Mouse (Mus musculus): ENCODE measurements around the gene Smg8. TPM values are rescaled to one million over a fixed set of nuclear protein-coding genes. Genes with fewer than 3 reads are reported as not detected.
A peak's percentile ranks its signal among the peaks of the same experiment; 100 is the strongest.

Gene Smg8
- polyA plus RNA-seq, 1 experiment from 2014 or later: 14.0 TPM

DNA sequence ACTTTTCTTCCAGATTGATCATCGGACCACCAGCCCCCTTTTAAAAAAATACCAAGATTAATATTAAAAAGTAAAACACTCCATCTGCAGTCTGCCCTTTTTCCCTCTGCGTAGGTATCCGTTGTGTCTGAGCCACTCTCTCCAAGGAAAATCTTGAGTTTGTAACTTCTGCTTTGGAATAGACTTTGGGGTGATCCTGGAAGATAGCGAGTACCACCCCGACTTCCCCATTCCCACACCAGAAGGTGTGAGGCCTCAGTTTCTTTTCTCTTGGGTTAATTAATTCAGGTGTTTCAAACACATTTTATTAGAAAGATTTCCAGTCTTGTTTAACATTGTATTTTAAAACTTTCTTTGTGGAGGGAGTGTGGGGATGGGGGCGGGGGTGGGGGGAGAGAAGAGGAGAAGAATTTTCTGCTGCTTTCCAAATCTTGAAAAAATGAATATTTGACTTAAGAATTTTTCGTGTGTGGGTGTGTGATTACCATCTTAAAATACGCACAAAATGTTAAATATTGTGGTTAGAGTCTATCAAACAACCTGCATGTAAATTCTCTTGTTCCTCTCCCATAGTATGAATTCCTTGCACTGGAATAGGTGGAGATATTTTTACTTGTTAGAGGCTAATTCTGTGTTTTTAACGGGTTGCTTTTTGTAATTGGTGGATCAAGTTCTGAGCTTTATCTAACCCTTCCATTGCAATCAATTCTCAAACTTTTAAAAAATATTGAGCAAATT is 23.8 kb upstream of the Smg8 start:
- 4% methylated on average over 9 of the region's 9 CpGs for WGBS
- H3K4me1 ChIP-seq (ENCODE audit: control insufficient read depth in 2 of 2, insufficient read depth in 2 of 2, low read length in 2 of 2): peaks cover 0 to 14% of the 10 kb centered on the region in 2 experiments; a peak in 2 of 4 replicates
- H3K9ac ChIP-seq (ENCODE audit: low read length): peak overlapping the region; percentile 86
- ATAC-seq (ENCODE audit: insufficient number of reproducible peaks, insufficient read depth, low FRiP score, low read depth): no peak
- no peaks in the 10 kb centered on the region for H3K9me3 ChIP-seq (ENCODE audit: control insufficient read depth, low read length)
- H3K4me2 ChIP-seq (ENCODE audit: low read length): peak overlapping the region; percentile 75
- peak overlapping the region; percentile 75 to 87 for H3K4me3 ChIP-seq (ENCODE audit: control insufficient read depth in 1 of 2, insufficient read depth in 1 of 2, low read depth in 1 of 2, low read length in 2 of 2)
- H3K27me3 ChIP-seq (ENCODE audit: control insufficient read depth, insufficient read depth, low read length): no peaks in the 10 kb centered on the region
- H3K27ac ChIP-seq (replicated peaks in 1 of 2; ENCODE audit: control insufficient read depth in 1 of 2, insufficient read depth in 1 of 2, low read depth in 2 of 2, low read length in 2 of 2): peak overlapping the region; percentile 93 to 97; a peak in 3 of 4 replicates
- H3K36me3 ChIP-seq (ENCODE audit: control insufficient read depth, insufficient read depth, low read length): peaks cover 43% of the 10 kb centered on the region

DNA sequence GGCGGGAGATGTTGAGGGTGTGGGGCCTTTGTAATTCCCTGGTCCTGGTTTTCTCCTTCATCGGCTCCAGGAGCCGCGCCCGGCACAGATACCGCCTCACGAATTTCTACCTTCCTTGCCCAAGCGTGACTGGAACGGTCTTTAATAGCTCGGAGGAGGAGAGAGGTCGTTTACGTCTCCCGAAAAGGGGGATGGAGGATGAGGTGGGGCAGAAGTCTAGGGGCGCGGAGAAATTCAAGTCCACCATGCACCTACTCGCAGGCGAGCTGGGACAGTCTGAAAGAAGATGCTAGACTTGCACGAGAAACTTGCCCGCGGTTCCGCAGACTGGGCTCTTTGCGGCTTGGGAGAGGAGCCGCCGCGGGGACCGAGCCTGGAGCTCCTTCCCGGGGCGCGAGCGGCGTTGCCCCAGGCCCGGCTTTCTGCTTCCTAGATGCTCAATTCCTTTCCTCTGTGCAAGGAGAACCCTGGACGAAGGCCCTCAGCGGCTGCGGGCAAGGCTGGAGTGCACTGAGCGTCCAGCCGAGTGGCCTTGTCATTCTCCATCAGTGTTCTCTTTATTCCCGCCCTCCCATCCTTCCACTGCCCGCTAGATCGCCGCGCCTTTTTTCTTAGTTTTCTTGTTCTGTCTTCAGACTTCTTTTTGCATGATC is 23.1 kb upstream of the Smg8 start:
- no peak for ATAC-seq (ENCODE audit: insufficient number of reproducible peaks, insufficient read depth, low FRiP score, low read depth)
- under 1% methylated on average over 42 of the region's 42 CpGs for WGBS
- Histone ChIP-seq H3K4me3 (ENCODE audit: control insufficient read depth in 1 of 2, insufficient read depth in 1 of 2, low read depth in 1 of 2, low read length in 2 of 2) (peak overlapping the region; percentile 75 to 87), H3K9me3 (ENCODE audit: control insufficient read depth, low read length) (no peaks in the 10 kb centered on the region), H3K27ac (replicated peaks in 1 of 2; ENCODE audit: control insufficient read depth in 1 of 2, insufficient read depth in 1 of 2, low read depth in 2 of 2, low read length in 2 of 2) (peak overlapping the region; percentile 93 to 97), H3K4me2 (ENCODE audit: low read length) (peak overlapping the region; percentile 75), H3K27me3 (ENCODE audit: control insufficient read depth, insufficient read depth, low read length) (no peaks in the 10 kb centered on the region), H3K4me1 (ENCODE audit: control insufficient read depth in 2 of 2, insufficient read depth in 2 of 2, low read length in 2 of 2) (peaks cover 0 to 14% of the 10 kb centered on the region in 2 experiments; a peak in 2 of 4 replicates), H3K36me3 (ENCODE audit: control insufficient read depth, insufficient read depth, low read length) (peaks cover 43% of the 10 kb centered on the region), H3K9ac (ENCODE audit: low read length) (peak overlapping the region; percentile 86)

DNA sequence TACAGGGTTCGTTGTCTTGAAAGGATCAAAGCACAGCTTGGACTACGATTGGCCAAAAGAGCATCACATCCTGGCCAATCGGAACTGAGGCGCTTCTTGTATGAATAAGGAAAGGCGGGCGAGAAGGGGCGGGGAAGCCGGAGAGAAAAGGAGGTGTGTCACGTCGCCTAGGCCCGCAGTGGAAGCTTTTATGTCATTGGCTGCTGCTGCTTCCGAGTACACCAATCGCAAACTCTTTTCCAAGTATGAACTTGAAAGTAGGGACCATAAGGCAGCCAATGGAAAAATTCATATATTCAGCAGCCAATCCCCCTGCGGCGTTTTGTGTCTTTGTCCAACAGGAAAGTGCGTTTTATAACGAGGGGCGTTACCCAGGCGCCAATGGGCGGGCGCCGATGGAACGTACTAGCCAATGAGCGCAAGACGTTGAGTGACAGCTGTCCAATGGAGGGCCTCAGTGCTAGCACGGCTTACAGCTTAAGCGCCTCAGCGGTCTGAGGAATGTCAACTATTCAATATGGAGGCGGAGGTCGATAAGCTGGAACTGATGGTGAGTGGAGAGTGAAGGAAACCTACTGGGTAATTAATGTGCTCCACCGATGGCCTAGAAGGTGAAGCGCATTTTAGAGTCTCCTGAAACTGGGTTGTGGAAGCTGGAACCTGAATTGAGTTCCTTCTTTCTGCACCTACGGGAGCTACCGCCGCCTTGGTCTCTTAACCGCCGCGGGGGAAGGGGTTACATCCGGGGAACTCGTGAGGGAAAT is 22.4 kb upstream of the Smg8 start, which contains the start of gene Ska2:
Gene Ska2, plus strand, starts transcription at position 480 of the 764 bp plus-strand sequence.
- Histone ChIP-seq H3K4me3 (ENCODE audit: control insufficient read depth in 1 of 2, insufficient read depth in 1 of 2, low read depth in 1 of 2, low read length in 2 of 2) (peak within 1 kb of the TSS; percentile 75 to 87), H3K9me3 (ENCODE audit: control insufficient read depth, low read length) (no peaks in the 10 kb centered on the region), H3K27ac (replicated peaks in 1 of 2; ENCODE audit: control insufficient read depth in 1 of 2, insufficient read depth in 1 of 2, low read depth in 2 of 2, low read length in 2 of 2) (peak within 1 kb of the TSS; percentile 93 to 97), H3K4me1 (ENCODE audit: control insufficient read depth in 2 of 2, insufficient read depth in 2 of 2, low read length in 2 of 2) (peaks cover 0 to 14% of the 10 kb centered on the region in 2 experiments; a peak in 2 of 4 replicates), H3K9ac (ENCODE audit: low read length) (peak within 1 kb of the TSS; percentile 86), H3K36me3 (ENCODE audit: control insufficient read depth, insufficient read depth, low read length) (peaks cover 43% of the 10 kb centered on the region), H3K4me2 (ENCODE audit: low read length) (peak within 1 kb of the TSS; percentile 75), H3K27me3 (ENCODE audit: control insufficient read depth, insufficient read depth, low read length) (no peaks in the 10 kb centered on the region)
- peak; percentile 99 for ATAC-seq (ENCODE audit: insufficient number of reproducible peaks, insufficient read depth, low FRiP score, low read depth)
- WGBS: under 1% methylated on average over 40 of the region's 40 CpGs

- Histone ChIP-seq H3K4me2 (ENCODE audit: low read length) (peak within 1 kb of the TSS; percentile 75), H3K27ac (replicated peaks in 1 of 2; ENCODE audit: control insufficient read depth in 1 of 2, insufficient read depth in 1 of 2, low read depth in 2 of 2, low read length in 2 of 2) (peak within 1 kb of the TSS; percentile 93 to 97), H3K4me3 (ENCODE audit: control insufficient read depth in 1 of 2, insufficient read depth in 1 of 2, low read depth in 1 of 2, low read length in 2 of 2) (peak within 1 kb of the TSS; percentile 75 to 87), H3K27me3 (ENCODE audit: control insufficient read depth, insufficient read depth, low read length) (no peaks in the 10 kb centered on the region), H3K9me3 (ENCODE audit: control insufficient read depth, low read length) (no peaks in the 10 kb centered on the region), H3K9ac (ENCODE audit: low read length) (peak within 1 kb of the TSS; percentile 86), H3K36me3 (ENCODE audit: control insufficient read depth, insufficient read depth, low read length) (peaks cover 43% of the 10 kb centered on the region), H3K4me1 (ENCODE audit: control insufficient read depth in 2 of 2, insufficient read depth in 2 of 2, low read length in 2 of 2) (peaks cover 0 to 14% of the 10 kb centered on the region in 2 experiments; a peak in 2 of 4 replicates)
- ATAC-seq (ENCODE audit: insufficient number of reproducible peaks, insufficient read depth, low FRiP score, low read depth): no peak
- WGBS: under 1% methylated on average over 14 of the region's 14 CpGs
These were observed 21.8 kb upstream of the Smg8 start, which contains the start of gene Prr11 for GRCm38 (mm10) chr11:87108409-87108754. Gene Prr11, minus strand, starts transcription at chr11:87108708.

DNA sequence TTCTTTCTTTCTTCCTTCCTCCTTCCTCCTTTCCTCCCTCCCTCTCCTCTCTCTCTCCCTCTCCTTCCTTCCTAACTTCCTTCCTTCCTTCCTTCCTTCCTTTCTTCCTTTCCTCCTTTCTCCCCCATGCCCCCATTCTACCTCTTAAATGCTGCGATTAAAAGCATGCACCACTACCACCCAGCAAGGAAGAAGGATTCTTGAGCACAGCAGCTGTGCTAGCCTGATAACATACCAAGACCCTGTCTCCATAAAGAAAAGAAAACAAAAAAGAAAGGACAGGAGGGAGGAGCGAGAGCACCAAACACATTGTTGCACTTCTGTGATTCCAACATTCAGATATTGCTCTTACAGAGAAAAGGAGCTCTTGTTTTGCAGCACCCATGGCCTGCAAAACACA is 568 bp upstream of the Smg8 start:
- Histone ChIP-seq H3K4me2 (ENCODE audit: low read length) (peak overlapping the region; percentile 95), H3K9me3 (ENCODE audit: control insufficient read depth, low read length) (no peaks in the 10 kb centered on the region), H3K4me1 (ENCODE audit: control insufficient read depth in 2 of 2, insufficient read depth in 2 of 2, low read length in 2 of 2) (peaks cover 10 to 19% of the 10 kb centered on the region in 2 experiments), H3K4me3 (ENCODE audit: control insufficient read depth in 1 of 2, insufficient read depth in 1 of 2, low read depth in 1 of 2, low read length in 2 of 2) (peak overlapping the region; percentile 66 to 86; a peak in 3 of 4 replicates), H3K36me3 (ENCODE audit: control insufficient read depth, insufficient read depth, low read length) (peaks cover 59% of the 10 kb centered on the region), H3K9ac (ENCODE audit: low read length) (peak overlapping the region; percentile 92; the same call in 1 of the 2 replicates), H3K27ac (replicated peaks in 1 of 2; ENCODE audit: control insufficient read depth in 1 of 2, insufficient read depth in 1 of 2, low read depth in 2 of 2, low read length in 2 of 2) (peak overlapping the region; percentile 61 to 67; a peak in 2 of 4 replicates), H3K27me3 (ENCODE audit: control insufficient read depth, insufficient read depth, low read length) (no peaks in the 10 kb centered on the region)
- 39% methylated on average over 2 of the region's 2 CpGs for WGBS
- ATAC-seq (ENCODE audit: insufficient number of reproducible peaks, insufficient read depth, low FRiP score, low read depth): no peak

DNA sequence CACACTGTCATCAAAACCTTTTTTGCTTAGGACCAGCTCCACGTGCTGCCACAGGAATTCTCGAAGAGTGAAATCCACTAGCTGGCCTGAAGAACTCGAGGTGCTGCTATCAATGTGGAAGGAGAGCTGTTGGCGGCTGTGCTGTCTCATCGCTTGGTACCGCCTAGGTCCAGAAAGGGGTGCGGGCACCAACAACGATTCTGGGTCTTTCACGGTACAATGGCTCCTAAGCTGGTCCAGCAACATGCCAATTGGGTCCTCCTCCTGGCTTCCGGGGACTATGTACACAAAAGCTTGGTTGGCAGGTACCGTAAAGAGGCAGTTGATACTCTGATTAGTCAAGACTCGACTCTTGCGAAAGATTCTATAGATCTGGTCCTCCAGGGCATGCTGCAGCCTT is 1.1 kb downstream of the Smg8 start:
- Histone ChIP-seq H3K27ac (replicated peaks in 1 of 2; ENCODE audit: control insufficient read depth in 1 of 2, insufficient read depth in 1 of 2, low read depth in 2 of 2, low read length in 2 of 2) (no peak overlapping the region), H3K27me3 (ENCODE audit: control insufficient read depth, insufficient read depth, low read length) (no peaks in the 10 kb centered on the region), H3K4me2 (ENCODE audit: low read length) (peak overlapping the region; percentile 95), H3K9ac (ENCODE audit: low read length) (peak overlapping the region; percentile 92; the same call in 1 of the 2 replicates), H3K36me3 (ENCODE audit: control insufficient read depth, insufficient read depth, low read length) (peaks cover 60% of the 10 kb centered on the region), H3K9me3 (ENCODE audit: control insufficient read depth, low read length) (no peaks in the 10 kb centered on the region), H3K4me3 (ENCODE audit: control insufficient read depth in 1 of 2, insufficient read depth in 1 of 2, low read depth in 1 of 2, low read length in 2 of 2) (peak overlapping the region; percentile 66 to 86; a peak in 3 of 4 replicates), H3K4me1 (ENCODE audit: control insufficient read depth in 2 of 2, insufficient read depth in 2 of 2, low read length in 2 of 2) (peaks cover 10 to 19% of the 10 kb centered on the region in 2 experiments)
- ATAC-seq (ENCODE audit: insufficient number of reproducible peaks, insufficient read depth, low FRiP score, low read depth): no peak
- WGBS: 88% methylated on average over 13 of the region's 13 CpGs

- 80% methylated on average over 1 of the region's 1 CpGs for WGBS
- Histone ChIP-seq H3K36me3 (ENCODE audit: control insufficient read depth, insufficient read depth, low read length) (peaks cover 64% of the 10 kb centered on the region), H3K9ac (ENCODE audit: low read length) (no peak overlapping the region), H3K4me2 (ENCODE audit: low read length) (no peak overlapping the region), H3K4me1 (ENCODE audit: control insufficient read depth in 2 of 2, insufficient read depth in 2 of 2, low read length in 2 of 2) (peaks cover 10 to 19% of the 10 kb centered on the region in 2 experiments), H3K27me3 (ENCODE audit: control insufficient read depth, insufficient read depth, low read length) (no peaks in the 10 kb centered on the region), H3K4me3 (ENCODE audit: control insufficient read depth in 1 of 2, insufficient read depth in 1 of 2, low read depth in 1 of 2, low read length in 2 of 2) (no peak overlapping the region), H3K27ac (replicated peaks in 1 of 2; ENCODE audit: control insufficient read depth in 1 of 2, insufficient read depth in 1 of 2, low read depth in 2 of 2, low read length in 2 of 2) (no peak overlapping the region), H3K9me3 (ENCODE audit: control insufficient read depth, low read length) (no peaks in the 10 kb centered on the region)
- no peak for ATAC-seq (ENCODE audit: insufficient number of reproducible peaks, insufficient read depth, low FRiP score, low read depth)
These were observed 2.9 kb downstream of the Smg8 start for GRCm38 (mm10) chr11:87083712-87084111.

All from heart, embryonic 14.5 days (tissue).